Mouse (Mus musculus): ENCODE measurements around the gene Gfm1. TPM values are rescaled to one million over a fixed set of nuclear protein-coding genes. Genes with fewer than 3 reads are reported as not detected.

The Gfm1 gene
- polyA plus RNA-seq, 2 experiments from 2014 or later = 36.4 to 47.3 TPM

DNA sequence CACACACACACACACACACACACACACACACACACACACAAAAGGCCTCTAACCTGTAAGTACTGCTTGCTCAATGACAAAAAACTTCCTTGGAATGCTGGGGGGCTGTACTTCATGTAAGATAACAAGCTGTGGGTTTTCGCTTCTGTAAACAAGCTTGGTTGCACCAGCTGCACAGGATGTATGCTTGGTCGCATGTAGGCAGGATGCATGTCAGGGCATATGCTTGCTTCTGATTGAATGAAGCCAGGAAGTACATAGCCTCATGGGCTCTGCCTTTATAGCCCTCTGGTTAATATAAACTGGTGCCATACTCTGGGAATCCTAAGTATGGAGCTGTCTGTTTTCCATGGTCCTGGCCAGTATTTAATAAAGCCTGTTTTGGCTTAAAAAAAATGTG is 68.1 kb downstream of the Gfm1 start:
- ATAC-seq = no peak

DNA sequence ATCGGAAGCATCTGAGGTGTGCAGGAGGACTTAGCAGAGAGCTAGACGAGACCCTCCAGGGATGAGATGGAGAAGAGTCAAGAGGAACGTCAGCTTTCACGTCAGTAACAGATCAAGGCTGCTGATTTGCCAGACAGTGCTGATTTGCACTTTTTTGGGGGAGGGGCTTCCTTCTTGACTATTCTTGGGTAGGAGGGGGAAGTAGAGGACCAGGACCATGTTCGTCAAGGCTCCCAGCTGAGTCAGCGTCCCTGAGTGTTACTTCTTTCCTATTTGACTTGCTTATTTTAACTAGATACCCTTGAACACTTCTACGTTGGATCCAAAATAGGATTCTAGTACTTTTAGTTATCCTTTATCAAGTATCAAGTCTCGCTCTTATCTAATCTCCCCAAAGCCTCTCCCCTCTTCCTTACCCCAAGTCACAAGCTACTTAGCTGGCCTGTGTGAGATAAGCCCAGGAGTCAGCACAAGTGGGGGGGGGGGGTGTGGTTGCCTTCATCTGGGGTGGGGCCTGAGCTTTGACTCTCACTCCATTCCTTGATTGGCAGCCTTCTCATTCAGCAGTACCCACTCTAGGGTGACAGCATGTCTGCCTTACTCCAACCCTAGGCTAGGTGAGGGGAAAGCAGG is 69.0 kb downstream of the Gfm1 start:
- no peak for ATAC-seq

- no peak for ATAC-seq
These were observed 69.5 kb downstream of the Gfm1 start for GRCm38 (mm10) chr3:67499406-67499791.

GRCm38 (mm10) chr3:67503878-67504277 is 74.0 kb downstream of the Gfm1 start:
- no peak for ATAC-seq

- ATAC-seq = no peak
These were observed 75.4 kb downstream of the Gfm1 start for GRCm38 (mm10) chr3:67505286-67505685.

DNA sequence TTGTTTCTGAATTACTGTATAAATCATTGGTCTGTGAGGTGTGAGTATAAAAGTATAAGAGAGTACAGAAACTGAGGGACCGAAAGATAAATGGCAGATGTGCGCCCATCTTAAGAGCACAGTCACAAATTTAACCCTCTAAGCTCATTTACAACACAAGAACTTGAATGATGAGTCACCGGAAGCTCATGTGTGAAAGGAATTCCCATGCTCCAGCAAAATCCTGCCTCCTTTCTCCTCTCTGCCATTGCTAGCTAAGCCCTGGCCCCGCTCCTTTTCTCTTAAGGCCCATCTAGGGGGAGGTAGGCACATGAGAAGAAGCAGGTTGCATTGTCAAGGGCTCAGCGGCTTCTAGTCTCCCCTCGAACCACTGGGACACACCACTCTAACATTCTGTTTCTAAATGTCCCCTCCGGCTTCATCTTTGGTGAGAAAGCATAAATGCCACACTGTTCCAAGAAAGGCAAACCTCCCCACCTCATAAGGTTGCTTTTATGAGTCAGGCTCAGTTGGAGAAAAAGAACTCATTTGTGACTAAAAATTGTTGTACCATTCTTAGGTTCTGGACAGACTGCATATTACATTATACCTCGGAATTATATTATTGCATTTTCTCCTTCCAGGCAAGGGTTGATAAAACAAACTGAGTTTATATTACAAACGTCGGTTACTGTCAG is 78.5 kb downstream of the Gfm1 start:
- ATAC-seq = no peak

- peak; percentile 85 for ATAC-seq
These were observed 82.9 kb downstream of the Gfm1 start for GRCm38 (mm10) chr3:67512807-67513206.

DNA sequence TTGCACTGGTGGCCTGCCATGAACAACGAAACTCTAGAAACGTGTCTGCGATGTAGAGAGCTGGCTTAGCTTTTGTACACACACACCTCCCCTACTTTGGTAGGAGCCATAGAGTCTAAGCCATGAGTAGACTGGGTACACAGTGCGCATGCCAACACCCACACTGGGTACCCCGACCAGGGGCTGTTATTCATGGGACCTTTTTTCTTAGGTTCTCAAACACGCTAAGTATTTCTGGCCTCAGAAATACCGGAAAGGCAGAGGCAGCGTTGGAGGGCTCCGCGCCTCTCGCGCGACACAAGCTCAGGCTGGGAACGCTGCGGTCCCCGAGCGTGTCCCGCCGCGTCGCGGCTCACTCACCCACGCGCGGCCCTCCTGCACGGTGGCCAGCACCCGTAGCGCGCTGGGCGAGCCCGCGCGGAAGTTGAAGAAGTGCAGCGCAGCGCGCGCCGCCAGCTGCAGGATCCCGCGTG is 84.9 kb downstream of the Gfm1 start:
- no peak for ATAC-seq

DNA sequence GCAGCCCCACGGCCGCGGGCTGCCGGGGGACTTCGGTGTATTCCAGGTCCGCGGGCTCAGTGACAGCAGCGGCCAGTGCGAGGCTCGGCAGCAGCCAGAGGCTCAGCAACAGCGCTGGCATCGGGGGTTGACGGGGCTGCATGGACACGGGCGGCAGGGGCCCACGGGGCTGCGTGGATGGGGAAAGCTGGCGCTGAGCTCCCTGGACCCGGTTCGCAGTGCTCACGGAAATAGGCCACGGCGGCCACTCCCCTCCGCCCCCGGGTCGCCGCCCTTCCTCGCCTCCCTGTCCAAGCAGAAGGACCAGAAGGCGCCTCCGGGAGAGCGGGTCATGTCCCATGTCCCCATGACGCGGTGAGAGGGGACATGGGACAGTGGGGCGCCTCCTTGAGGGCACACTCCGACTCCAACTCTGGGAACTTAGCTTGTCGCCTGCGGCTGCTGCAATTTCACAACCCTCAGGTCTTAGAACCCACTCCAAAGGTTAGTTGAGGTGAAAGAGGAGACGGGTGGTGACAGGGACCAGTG is 85.4 kb downstream of the Gfm1 start, which contains the start of gene Rarres1:
Gene Rarres1, minus strand, starts transcription at position 250 of the 528 bp plus-strand sequence.
- ATAC-seq = no peak

GRCm38 (mm10) chr3:67520568-67521143 is 90.8 kb downstream of the Gfm1 start:
- no peak for ATAC-seq

DNA sequence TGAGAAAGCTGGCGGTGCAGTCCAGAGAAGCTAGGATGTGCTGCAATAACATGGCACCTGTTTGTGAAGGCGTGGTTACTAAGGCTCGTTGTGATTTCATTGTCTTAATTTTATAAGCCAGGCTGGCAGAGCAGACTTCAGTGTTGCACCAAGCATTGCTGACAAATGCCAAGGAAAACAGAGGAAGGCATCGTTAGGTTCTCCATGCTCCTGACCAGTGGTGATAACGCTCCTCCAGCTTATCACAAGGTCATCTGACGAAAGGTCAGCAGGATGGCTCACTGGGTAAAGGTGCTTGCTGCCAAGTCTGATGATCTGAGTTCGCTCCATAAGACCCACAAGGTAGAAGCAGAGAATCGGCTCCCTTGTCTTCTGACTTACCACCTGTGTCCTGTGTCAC is 92.8 kb downstream of the Gfm1 start:
- no peak for ATAC-seq

DNA sequence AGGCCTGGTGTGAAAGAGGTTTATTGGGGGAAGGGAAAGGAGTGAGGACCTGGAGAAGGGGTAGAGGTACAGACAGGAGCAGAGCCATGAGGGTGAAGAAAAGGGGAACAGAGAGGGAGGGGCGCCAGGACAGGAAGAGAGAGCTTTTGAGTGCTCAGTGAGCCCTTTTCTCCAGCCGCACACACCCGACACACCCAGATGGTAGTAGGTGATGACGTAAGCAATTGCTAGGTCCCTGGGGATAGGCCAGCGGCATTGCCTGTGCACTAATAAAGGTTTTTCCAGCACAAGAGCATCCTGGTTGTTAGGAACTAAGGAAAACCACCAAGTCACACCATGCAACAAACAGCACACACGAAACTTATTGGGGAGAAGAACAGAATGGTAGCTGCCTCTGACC is 94.9 kb downstream of the Gfm1 start:
- ATAC-seq = no peak

Other genes starting within 250 kb of the Gfm1 start
- gene Mlf1, start 56.0 kb upstream of the Gfm1 start, polyA plus RNA-seq (2017; shearing (Covaris generic)) = 1 to 10 TPM; 2.0 to 2.7 TPM
- not detected for gene Gm17402, start 54.9 kb upstream of the Gfm1 start, polyA plus RNA-seq (2017; shearing (Covaris generic))
- 100 to 1,000 TPM in 1 of 2 experiments, 10 to 100 TPM in 1; 79.7 to 111 TPM for gene Lxn, start 33.8 kb downstream of the Gfm1 start, polyA plus RNA-seq (2017; shearing (Covaris generic))
- under 1 TPM in 1 of 2 experiments, not detected in 1; 0.33 TPM for gene Rarres1, start 85.4 kb downstream of the Gfm1 start, polyA plus RNA-seq (2017; shearing (Covaris generic))
- gene Mfsd1, start 152.6 kb downstream of the Gfm1 start, polyA plus RNA-seq (2017; shearing (Covaris generic)) = 10 to 100 TPM; 42.1 to 49.2 TPM

All from activated CD4-positive, CD25-positive, alpha-beta regulatory T cell, adult 4 months (primary cell).